Mouse (Mus musculus) spleen, postnatal 10 days (tissue): ENCODE measurements at regions not wholly inside any gene's neighbourhood (a gene's known extent, or its start where the extent isn't known, plus 50 kb on each side); places are given as distances from the start of the nearest gene placed in this dataset.
A peak's percentile ranks its signal among the peaks of the same experiment; 100 is the strongest.
"Not testable (repeated sequence)": the region's sequence is repeated elsewhere in the genome, so short reads cannot be mapped to it uniquely, and the experiment has no call there.

Source experiments
- DNase-seq, 2 experiments: peaks; one replicate each; pipeline ENCODE4 v3.0.0; 2021 to 2022; ENCODE audit warnings: low spot score in 2 of 2

GRCm38 (mm10) chr6:68977959-68978358 lies 1442.4 kb upstream of the Tacstd2 start:
- DNase-seq = peak in 1 of 2 experiments; percentile 23

DNA sequence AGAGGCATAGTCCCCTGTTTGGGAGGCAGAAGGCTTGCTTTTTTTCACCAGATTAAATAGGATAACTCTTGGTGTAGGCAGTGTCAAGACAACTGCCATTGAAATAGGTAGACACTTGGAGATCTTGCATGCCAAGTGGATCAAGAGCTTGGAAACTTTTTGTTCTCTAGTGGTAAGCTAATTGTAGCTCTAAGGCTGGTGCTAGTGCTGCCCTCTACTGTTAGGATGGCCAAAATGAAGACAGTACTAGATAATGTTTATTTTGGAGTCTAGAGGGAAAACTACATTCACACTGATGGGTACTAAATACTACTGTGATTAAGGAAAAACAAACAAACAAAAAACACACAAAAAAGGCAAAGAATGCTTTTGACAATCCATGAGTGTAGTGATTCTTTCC lies 1428.4 kb upstream of the Tacstd2 start:
- DNase-seq = peak in 1 of 2 experiments; percentile 25

DNA sequence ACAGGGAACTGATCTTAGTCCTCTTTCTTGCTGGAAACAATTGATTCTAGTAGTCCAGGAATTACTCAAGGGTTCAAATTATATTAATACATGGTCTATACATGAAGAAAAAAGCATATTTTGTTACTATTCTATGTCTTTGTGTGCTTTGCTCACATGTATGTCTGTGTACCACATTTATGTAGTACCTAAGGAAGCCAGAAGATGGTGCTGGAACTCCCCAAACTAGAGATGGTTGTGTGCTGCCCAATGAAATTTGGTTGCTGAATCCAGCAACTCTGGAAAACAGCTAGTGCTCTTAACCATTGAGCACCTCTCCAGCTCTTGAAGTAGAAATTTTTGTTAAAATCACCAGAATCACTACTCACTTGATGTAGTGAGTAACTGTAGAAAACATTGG lies 1402.5 kb upstream of the Tacstd2 start:
- not testable (repeated sequence) for DNase-seq

GRCm38 (mm10) chr6:68931860-68932259 lies 1396.3 kb upstream of the Tacstd2 start:
- not testable (repeated sequence) for DNase-seq

DNA sequence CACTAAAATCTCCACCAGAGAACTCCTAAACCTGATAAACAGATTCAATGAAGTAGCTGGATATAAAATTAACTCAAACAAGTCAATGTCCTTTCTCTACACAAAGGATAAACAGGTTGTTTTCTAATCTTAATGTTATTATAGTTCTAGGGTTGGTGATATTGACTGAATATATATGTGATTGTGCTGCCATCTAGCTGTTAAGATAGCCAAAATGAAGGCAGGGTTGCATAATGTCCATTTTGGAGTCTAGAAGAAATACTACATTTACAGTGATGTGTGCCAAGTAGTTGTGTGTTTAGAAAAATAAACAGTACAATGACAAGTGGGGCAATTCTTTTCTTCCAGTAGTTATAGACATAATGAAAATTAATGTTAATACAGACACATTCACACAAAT lies 1379.9 kb upstream of the Tacstd2 start:
- no peak for DNase-seq

DNA sequence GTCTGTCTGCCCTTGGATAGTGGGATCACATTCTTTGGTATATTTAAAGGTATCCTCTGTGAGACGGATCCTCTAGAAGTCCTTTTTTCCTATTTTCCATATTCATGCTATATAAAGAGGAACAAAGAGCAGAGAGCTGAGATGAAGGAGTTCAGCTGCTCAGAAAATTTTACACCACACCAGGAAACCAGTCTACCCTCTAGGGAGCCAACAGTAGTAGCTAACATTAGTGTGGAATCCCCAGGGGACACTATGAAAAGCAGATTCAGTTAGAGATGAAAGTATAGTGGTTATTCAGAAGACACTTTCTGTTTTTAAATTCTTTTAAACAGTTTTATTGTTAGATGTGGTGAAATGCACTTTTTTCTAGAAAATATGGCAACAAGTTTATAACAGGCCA lies 1348.5 kb upstream of the Tacstd2 start:
- no peak for DNase-seq

GRCm38 (mm10) chr6:68852761-68853160 lies 1317.2 kb upstream of the Tacstd2 start:
- DNase-seq = not testable (repeated sequence)

GRCm38 (mm10) chr6:68852286-68852685 lies 1316.7 kb upstream of the Tacstd2 start:
- DNase-seq = no peak

GRCm38 (mm10) chr6:68835186-68835585 lies 1299.6 kb upstream of the Tacstd2 start:
- no peak for DNase-seq

GRCm38 (mm10) chr6:68834633-68835032 lies 1299.0 kb upstream of the Tacstd2 start:
- no peak for DNase-seq

- not testable (repeated sequence) for DNase-seq
Observed at GRCm38 (mm10) chr6:68828460-68828859, 1292.9 kb upstream of the Tacstd2 start.

DNA sequence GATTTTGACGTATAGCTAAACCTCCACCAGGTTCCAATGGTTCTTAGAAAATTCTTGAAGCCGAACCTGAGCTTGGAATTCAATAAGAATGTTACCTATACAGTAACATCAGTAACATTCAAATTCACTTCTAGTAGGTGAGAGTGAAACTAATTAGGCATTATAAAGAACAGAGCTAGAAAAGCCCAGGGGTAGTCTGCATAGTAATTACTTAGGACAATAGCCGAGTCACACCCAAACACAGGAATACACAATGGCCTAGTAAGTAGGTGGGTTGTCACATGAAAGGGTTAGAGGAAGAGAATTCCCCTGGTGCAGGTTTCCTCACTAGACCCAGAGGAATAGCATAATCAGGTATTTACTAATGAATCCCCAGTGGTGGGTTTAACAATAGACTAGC lies 1277.8 kb upstream of the Tacstd2 start:
- no peak for DNase-seq

- DNase-seq = not testable (repeated sequence)
Observed at GRCm38 (mm10) chr6:68799205-68799604, 1263.6 kb upstream of the Tacstd2 start.

- no peak for DNase-seq
Observed at GRCm38 (mm10) chr6:68771507-68771906, 1235.9 kb upstream of the Tacstd2 start.

- DNase-seq = no peak
Observed at GRCm38 (mm10) chr6:68750451-68750850, 1214.9 kb upstream of the Tacstd2 start.

- no peak for DNase-seq
Observed at GRCm38 (mm10) chr6:68749699-68750098, 1214.1 kb upstream of the Tacstd2 start.

DNA sequence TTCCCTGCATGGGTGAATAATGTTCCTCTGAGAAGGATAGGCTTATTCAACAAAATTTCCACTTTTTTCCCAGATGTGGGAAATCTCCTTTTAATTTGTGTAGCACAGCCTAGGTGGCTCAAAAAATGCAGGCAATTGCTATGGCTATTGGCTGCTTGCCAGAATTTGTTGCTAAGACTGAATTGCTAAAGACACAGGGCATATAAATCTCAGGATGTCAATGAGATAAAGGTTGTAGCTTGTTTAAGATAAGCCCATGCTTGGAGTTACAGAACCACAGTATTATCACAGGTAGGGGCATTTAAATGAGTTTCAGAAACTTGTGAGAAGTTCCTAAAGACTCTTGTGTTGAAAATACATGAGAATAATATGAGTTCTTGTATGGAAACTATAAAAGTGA lies 1203.0 kb upstream of the Tacstd2 start:
- no peak for DNase-seq

- no peak for DNase-seq
Observed at GRCm38 (mm10) chr6:68736647-68737046, 1201.1 kb upstream of the Tacstd2 start.

DNA sequence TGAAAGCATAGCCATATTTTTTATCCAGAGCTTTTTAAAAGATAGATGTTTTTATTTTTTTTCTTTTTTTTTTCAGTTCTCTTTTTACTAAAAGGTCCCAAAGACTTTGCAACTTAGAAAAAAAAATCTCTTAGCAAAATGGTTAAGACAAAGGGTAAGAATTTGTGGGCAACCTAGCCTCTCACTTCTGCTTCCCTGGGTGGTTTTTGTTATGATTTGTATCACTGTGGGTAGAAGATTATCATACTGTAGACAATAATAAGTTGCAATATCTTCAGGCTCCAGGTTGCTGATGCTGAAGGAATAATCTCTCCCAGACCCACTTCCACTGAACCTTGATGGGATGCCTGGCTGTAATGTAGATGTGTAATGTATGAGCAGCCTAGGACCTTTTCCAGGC lies 1200.5 kb upstream of the Tacstd2 start:
- DNase-seq = no peak

DNA sequence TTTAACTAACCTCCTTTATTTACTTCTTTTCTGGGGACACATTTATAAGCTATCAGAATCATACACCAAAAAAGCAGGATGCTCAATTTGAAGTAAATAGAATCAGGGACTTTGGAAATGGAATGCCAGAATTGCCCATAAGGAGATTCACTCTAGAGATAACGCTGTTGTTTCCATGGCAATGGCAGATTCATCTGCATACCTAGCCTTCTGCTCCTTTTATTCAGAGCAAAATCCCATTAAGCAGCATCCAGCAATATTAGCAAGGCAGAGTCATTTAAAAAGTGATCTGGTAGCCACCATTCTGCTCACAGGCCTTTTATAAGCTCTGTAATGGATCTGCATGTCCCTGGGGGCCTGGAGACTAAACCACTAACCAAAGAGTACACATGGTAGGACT lies 1175.5 kb upstream of the Tacstd2 start:
- DNase-seq = not testable (repeated sequence)

GRCm38 (mm10) chr6:68704291-68704800 lies 1168.8 kb upstream of the Tacstd2 start:
- DNase-seq = not testable (repeated sequence)

DNA sequence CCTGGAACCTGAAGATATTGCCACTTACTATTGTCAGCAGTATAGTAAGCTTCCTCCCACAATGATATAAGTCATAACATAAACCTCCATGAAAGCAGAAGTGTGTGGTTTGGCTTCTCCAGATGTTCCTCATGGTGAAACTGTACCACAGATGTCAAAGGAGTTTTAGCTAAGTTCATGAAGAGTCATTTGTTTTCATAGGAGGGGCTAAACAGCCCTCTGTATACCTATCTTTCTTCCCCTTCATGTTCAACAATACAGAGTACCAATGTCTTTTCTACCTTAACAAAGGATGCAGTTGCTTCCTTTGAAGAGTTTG lies 1145.2 kb upstream of the Tacstd2 start:
- not testable (repeated sequence) for DNase-seq

- peak in 1 of 2 experiments; percentile 22 for DNase-seq
Observed at GRCm38 (mm10) chr6:68680099-68680791, 1144.6 kb upstream of the Tacstd2 start.

DNA sequence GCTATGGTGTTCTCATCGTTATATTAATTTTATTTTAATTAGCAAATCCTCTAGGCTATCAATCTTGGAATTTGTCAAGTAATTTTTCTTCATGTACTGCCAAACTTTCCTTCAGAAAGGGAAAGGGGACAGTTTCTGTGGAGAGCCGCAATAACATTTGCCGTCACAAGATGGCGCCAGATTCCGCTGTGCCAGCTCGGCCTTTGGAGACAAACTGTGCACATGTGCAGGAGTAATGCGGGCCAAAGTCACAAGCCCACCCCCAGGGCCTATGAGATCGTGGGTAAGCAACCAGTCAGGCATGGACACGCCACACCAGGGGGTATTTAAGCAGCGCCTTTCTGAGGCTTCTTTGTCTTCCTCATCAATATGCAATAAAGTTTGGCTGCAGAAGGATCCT lies 1132.8 kb upstream of the Tacstd2 start:
- peak; percentile 9 to 37 for DNase-seq
